Mouse (Mus musculus) CH12.LX (cell line): ENCODE measurements around the gene Blzf1.

Source experiments
- CTCF ChIP-seq, 2 experiments: IDR thresholded peaks in 1 of 2; conservative IDR thresholded peaks in 1 of 2; 2 replicates each; pipeline ENCODE4 v1.5.1; 2011 to 2012; ENCODE audit warnings: low read depth in 2 of 2, low read length in 2 of 2, improper control_type of control experiment in 1 of 2, inconsistent platforms in 1 of 2, mild to moderate bottlenecking in 1 of 2, moderate library complexity in 1 of 2
- E2F4 ChIP-seq: IDR thresholded peaks from 2 replicates; pipeline ENCODE4 v1.6.1; 2011; ENCODE audit warnings: low read depth, low read length, improper control_type of control experiment; ENCODE audit not compliant: insufficient replicate concordance
- EP300 ChIP-seq: IDR thresholded peaks from 2 replicates; pipeline ENCODE4 v1.6.1; 2011; ENCODE audit warnings: low read length, improper control_type of control experiment
- IRF4 ChIP-seq: IDR thresholded peaks from 2 replicates; pipeline ENCODE4 v1.6.1; 2014; ENCODE audit warnings: low read depth, mild to moderate bottlenecking, inconsistent platforms, low read length, improper control_type of control experiment
- MAX ChIP-seq: IDR thresholded peaks from 2 replicates; pipeline ENCODE4 v1.6.1; 2011; ENCODE audit warnings: low read length, improper control_type of control experiment
- POLR2A ChIP-seq: IDR thresholded peaks from 2 replicates; pipeline ENCODE4 v1.6.1; 2011; ENCODE audit warnings: low read depth, mild to moderate bottlenecking, improper control_type of control experiment, low read length
- RAD21 ChIP-seq: IDR thresholded peaks from 2 replicates; pipeline ENCODE4 v1.6.1; 2011; ENCODE audit warnings: low read depth, mild to moderate bottlenecking, low read length, improper control_type of control experiment, moderate library complexity
- UBTF ChIP-seq: IDR thresholded peaks from 2 replicates; pipeline ENCODE4 v1.6.1; 2012; ENCODE audit warnings: low read depth, mild to moderate bottlenecking, inconsistent platforms, low read length, improper control_type of control experiment, moderate library complexity
- ZC3H11A ChIP-seq: IDR thresholded peaks from 2 replicates; pipeline ENCODE4 v1.6.1; 2012; ENCODE audit warnings: low read depth, mild to moderate bottlenecking, inconsistent platforms, low read length, improper control_type of control experiment

DNA sequence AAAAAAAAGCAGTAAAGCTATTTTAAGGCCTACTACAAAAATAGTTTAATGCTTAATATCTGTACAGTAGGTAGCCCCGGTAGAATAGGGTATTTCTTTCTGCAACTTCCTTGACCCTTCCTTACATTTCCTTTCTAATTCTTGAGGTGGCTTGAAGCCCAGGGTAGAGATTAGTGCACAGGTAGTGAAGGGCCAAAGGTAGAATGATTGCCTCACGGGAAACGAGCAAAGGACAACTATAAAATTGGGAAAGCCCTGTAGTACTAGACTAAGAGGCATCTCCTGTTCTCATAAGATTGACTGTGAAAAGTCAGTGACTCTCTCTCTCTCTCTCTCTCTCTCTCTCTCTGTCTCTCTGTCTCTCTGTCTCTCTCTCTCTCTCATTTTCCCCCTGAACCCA lies 28.1 kb upstream of the Blzf1 start:
- TF ChIP-seq MAX (no peak), POLR2A (no peak), RAD21 (no peak), UBTF (no peak), CTCF (conservative IDR thresholded peaks at IDR 0.05 in 1 of 2, IDR thresholded peaks at IDR 0.05 in 1 of 2; ENCODE audit: low read depth in 2 of 2, low read length in 2 of 2) (no peak), IRF4 (no peak), ZC3H11A (no peak), EP300 (no peak), E2F4 (no peak)
